Mouse (Mus musculus) cerebellum, adult (tissue): ENCODE data around the gene Ramp1.
A peak's percentile ranks its signal among the peaks of the same experiment; 100 is the strongest.

ENCODE experiments used
- ATAC-seq: cut with Nextera tagmentation; 2 replicates; pipeline ENCODE4 v1.9.2; 2017; ENCODE audit warnings: mild to moderate bottlenecking, moderate library complexity, mixed read lengths; ENCODE audit not compliant: insufficient number of reproducible peaks, low FRiP score, low TSS enrichment

The Ramp1 gene

DNA sequence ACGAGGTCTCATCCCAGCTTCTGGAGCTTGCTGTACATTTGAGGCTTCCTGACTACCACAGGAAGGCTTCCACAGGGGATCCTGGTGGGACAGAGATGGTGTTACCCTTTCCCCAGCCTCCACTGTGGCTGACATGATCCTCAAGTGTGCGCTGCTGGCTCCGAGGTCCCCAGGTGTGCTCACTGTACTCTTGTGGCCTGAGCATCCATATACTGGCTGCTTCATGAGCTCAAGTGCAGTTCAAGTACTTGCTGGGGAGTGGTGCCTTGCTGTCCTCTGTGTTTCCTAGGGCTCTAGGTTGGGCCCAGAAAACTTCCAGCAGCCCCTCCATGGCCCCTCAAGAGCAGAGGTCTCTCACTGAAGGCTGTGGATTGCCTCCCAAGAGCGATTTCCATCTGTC lies 14.1 kb downstream of the Ramp1 start:
- ATAC-seq, result no peak

GRCm38 (mm10) chr1:91199793-91200192 lies 20.2 kb downstream of the Ramp1 start:
- ATAC-seq, result no peak

DNA sequence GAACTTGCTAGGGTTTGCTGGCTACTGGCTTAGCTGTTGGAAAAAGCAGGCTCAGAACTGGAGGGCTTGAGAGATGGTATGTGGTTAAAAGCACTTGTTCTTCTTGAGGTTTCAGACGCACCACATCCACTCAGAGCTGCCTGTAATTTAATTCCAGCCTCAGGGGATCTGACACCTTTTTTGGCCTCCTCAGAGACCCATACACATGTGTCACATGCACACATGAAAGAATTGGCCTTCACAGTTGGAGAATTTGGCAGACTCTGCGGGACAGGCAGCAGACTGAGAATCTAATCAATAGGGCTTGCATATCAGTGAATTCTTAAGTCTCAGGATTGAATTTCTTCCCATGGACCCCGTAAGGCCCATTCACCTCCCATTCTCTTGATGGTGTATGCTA lies 21.5 kb downstream of the Ramp1 start:
- no peak for ATAC-seq

DNA sequence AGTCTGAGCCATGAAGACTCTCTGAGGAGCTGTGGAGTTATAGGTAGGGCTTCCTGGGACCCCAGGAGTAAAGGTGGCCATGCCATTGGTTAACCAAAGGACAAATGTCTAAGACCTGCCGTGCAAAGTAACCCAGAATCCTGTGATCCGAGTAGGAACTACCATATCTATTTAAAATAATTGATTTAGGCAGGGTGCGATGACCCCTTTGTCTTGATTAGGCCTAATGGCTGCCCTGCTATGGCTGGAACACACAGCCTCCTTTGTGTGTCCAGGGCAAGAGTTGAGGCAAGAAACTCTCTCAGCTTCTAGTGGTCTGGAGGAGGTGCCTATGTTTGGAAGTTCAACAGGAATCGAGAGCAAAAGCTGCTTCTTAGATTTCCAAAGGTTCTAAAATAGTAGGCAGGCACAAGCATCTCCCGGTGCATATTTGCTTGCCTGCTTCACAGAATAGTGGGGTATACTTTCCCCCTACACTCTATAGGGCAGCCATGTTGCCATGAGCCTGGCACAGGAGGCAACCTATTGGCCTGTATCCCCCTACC lies 24.7 kb downstream of the Ramp1 start:
- no peak for ATAC-seq

- no peak for ATAC-seq
Observed at GRCm38 (mm10) chr1:91205651-91206050, 26.0 kb downstream of the Ramp1 start.

DNA sequence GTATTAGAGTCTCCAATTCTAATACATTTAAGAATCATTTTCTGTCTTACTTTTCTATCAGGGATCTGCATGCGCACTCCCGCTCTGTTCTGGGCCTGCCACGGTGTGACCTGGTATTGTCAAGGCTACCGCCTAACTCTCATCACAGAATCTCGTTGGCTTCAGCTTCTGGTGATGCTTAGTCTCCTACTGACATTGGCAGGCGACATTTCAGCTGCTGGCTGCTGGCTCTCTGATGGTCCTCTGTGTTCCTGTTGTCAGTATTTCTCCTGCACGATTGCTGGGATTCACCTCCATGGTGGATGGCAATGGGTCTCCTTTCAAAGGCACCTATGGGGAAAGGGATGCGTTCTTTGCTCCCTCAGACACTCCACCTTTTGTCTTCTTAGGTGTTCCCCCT lies 26.7 kb downstream of the Ramp1 start:
- no peak for ATAC-seq

- ATAC-seq, result no peak
Observed at GRCm38 (mm10) chr1:91206873-91207272, 27.3 kb downstream of the Ramp1 start.

DNA sequence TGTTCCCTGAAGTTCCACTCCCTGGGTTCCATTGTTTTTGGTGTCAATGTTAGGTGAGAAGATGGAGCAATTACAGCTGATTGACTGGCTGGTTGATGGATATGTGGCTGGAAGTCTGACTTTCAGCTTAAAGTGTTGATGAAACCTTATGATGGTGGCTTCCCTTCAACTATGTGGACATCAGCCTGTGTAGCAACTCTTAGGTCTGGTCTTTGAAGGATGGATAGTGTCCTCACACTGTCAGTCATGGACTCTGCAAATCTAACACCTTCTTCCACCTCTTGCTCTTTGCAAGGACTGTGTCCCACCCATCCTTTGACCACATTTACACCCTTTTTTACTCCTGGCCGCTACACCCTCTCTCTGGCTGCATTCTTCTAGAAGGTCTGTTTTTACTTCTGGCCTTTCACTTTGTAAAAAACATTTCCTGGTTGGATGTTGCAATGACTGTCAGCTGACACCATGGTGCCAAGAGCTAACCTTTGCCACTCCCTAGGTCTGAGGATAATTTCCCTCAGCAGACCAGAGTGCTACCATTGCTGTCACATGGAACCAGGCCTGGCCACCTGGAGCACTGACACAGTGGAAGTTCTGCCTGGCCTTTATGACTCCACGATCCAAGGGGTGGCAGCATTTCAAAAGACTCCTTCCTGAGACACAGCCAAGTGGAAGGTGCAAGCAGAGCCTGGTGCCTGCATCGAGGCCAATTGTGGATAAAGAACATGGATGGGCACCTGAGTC lies 27.9 kb downstream of the Ramp1 start:
- ATAC-seq, result no peak

- ATAC-seq, result 0 out of 2 replicates have a peak, but pooled peaks have one; percentile 28
Observed at GRCm38 (mm10) chr1:91209343-91209742, 29.7 kb downstream of the Ramp1 start.

- ATAC-seq, result no peak
Observed at GRCm38 (mm10) chr1:91209785-91210184, 30.2 kb downstream of the Ramp1 start.

- ATAC-seq, result no peak
Observed at GRCm38 (mm10) chr1:91211099-91211498, 31.5 kb downstream of the Ramp1 start.

DNA sequence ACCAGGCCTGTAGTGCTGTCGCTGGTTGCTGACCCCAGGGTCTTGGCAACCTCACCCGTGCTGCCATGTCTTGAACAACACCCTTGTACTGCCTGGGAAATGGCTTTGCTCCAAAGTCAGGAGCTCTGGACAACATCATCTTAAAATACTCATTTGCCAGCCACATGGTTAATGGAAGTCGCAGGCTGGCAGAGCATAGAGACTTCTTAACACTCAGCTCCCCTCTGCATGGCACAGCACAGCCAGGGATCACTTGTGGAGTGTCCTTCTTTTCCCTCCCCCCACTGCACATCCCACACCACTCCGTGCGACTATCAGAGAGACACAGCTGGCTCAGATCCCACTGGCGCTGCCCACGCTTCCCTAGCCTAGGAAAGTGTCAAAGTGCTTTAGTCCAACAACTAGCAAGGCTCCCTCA lies 32.0 kb downstream of the Ramp1 start:
- ATAC-seq, result no peak

- ATAC-seq, result no peak
Observed at GRCm38 (mm10) chr1:91215264-91215663, 35.6 kb downstream of the Ramp1 start.

DNA sequence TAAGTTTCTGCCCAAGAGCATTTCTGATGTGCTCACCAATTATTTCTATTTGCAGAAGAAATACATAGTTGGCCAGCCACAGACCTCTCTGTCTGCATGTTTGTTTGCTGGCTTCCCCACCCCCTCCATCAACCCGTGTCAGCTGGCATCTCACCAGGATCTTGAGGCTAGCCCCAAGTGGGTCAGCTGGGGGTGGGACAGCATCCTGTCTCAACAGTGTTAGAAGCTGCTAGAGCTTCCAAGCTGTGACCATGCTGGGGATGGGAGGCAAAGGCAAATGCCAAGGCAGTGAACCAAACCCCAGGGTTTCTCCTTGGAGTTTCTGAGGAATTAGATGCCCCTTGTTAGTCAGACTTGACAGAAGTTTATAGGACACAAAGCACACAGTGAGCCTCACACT lies 36.4 kb downstream of the Ramp1 start:
- no peak for ATAC-seq

DNA sequence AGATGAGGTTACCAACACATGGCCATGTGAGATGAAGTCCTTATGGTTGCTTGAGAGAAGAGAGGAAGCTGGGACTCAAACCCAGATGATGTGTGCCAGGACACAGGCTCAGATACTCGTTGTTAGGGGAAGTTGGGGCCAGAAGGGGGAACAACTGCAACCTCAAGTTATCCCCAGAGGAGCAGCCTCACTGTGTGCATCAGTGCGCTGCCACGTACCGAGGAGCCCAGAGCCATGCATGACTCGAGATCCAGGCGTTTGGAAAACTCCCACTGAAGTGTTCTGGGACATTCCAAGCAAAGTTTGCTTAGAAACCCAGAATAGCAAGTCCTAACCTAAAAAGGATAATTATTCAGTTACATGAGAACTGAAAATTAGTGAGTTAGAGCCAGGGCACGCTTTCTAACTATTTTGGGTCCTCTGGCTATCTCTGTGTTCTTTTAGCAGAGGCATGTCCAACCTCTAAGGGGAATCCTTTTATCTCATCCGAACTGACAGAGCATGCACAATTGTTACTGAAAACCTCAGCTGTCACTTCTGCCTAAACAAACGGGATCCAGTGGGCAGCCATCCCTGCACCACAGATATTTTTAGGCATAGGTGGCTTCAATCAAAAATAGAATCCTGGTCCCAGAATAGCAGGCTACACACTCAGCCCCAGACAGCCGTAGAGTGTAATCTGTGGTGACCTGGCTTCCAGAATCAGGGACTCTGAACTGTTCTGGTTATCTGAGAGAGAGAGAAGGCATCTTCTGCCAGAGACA lies 37.1 kb downstream of the Ramp1 start:
- no peak for ATAC-seq

DNA sequence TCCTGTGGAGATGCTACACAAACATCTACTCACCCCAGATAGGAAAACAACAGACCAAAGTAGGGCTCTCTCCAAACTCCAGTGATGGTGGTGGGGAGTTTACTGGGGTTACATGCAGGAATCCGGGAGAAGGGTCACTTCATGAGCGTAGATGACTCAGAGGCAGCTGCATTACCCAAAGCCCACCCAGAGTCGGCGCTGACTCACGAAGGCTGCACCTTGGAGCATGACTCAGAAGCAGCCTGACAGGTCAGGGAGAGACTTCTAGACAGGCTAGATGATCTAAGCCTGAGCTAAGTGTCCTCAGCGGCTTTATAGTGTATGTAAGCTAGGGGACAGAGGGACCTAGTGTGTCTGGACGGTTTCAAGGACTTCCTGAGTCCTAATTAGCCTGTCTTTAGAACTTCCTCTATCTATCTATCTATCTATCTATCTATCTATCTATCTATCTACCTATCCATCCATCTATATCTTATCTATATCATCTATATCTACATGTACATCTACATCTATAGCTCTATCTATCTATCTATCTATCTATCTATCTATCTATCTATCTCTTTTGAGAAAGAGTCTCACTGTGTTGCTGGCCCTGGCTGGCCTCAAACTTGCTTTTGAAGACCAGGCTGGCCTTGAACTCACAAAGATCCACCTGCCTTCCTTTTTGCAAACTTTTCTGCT lies 40.2 kb downstream of the Ramp1 start:
- ATAC-seq, result no peak

- ATAC-seq, result no peak
Observed at GRCm38 (mm10) chr1:91220322-91220672, 40.7 kb downstream of the Ramp1 start.

DNA sequence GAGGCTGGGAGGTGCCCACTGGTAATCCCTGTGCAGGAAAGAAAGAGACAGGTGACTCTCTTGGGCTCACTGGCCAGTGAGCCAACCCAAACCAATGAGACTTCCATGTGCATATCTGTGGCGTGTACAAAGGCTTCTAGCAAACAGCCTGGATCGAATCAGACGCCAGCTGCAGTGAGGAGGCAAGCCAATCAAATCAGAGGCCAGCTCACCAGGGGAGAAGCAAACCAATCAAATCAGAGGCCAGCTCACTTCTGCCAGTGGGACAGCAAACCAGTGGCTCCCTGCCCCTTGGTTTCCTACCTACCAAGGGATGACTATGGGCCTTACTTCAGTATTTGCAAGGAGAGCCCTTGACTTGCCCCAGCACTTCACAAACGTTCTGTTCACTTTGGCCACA lies 46.9 kb downstream of the Ramp1 start:
- no peak for ATAC-seq

DNA sequence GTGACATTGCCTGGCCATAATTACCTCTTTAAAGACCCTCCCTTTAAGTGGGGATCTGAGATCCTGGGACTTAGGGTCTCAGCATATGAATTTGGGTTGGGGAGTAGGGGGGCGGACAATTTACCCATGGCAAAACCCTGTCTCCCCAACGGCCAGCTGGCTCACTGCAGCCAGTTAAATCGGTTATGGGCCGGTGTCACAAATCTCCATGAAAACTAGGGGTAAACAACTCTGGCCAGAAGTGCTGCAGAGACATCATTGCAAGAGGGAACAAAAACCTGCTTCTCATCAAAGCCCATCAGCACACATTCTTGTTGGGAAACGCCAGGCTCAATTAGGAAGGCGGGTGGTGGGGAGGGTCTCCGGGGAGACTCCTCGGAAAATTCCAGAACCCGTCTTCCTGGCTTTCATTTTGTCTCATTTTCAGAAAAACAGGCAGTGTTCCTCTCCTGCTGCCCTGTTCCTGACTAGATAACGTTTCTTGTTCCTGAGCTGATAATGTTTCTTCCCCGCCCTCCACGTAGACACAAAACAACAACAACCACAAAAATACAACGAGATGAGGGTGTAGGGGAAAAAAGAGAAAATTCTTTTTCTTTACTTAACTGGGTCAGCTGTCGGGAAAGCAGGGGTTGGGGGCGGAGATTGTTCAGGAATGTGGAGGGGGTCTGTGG lies 47.9 kb downstream of the Ramp1 start:
- no peak for ATAC-seq

DNA sequence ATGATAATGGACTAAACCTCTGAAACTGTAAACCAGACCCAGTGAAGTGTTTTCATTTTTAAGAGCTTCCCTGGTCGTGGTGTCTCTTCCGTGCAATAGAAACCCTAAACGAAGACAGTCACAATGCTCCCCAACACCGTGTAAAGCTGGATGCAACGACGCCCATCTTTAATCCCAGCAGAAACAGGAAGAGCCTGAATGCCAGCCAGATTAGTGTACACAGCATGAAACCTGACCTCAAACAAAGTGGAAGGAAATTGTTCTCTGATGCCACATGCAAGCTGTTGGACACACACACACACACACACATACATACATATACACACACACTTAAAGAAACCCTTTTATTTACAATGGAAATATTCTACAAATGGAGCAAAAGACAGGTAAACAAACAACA lies 51.5 kb downstream of the Ramp1 start:
- ATAC-seq, result no peak

GRCm38 (mm10) chr1:91231896-91232295 lies 52.3 kb downstream of the Ramp1 start:
- no peak for ATAC-seq
